Mouse (Mus musculus): ENCODE results near the gene Pcyt1a. TPM values are rescaled to one million over a fixed set of nuclear protein-coding genes. Genes with fewer than 3 reads are reported as not detected.
"Not testable (repeated sequence)": the region's sequence is repeated elsewhere in the genome, so short reads cannot be mapped to it uniquely, and the experiment has no call there.

Pcyt1a gene
- polyA plus RNA-seq, 1 experiment from 2014 or later, result 48.8 TPM

- Histone ChIP-seq H3K4me2 (ENCODE audit: low read length) (no peak overlapping the region), H3K36me3 (ENCODE audit: control insufficient read depth, insufficient read depth) (no peaks in the 10 kb centered on the region), H3K9me3 (ENCODE audit: control insufficient read depth, low read length) (no peaks in the 10 kb centered on the region), H3K27me3 (replicated peaks; ENCODE audit: control insufficient read depth, insufficient read depth, low read length) (no peaks in the 10 kb centered on the region), H3K27ac (ENCODE audit: low read length) (no peak overlapping the region), H3K9ac (replicated peaks; ENCODE audit: low read depth, low read length) (no peak overlapping the region), H3K4me3 (replicated peaks; ENCODE audit: low read length) (no peak overlapping the region), H3K4me1 (replicated peaks; ENCODE audit: control insufficient read depth, insufficient read depth, low read length) (no peaks in the 10 kb centered on the region)
- ATAC-seq, result no peak
- 75% methylated on average over 2 of the region's 2 CpGs for WGBS
These were observed 48.7 kb downstream of the Pcyt1a start for GRCm38 (mm10) chr16:32479415-32479814.

- H3K4me1 ChIP-seq (replicated peaks; ENCODE audit: control insufficient read depth, insufficient read depth, low read length), result no peaks in the 10 kb centered on the region
- H3K36me3 ChIP-seq (ENCODE audit: control insufficient read depth, insufficient read depth), result no peaks in the 10 kb centered on the region
- H3K9me3 ChIP-seq (ENCODE audit: control insufficient read depth, low read length), result no peaks in the 10 kb centered on the region
- no peak overlapping the region for H3K4me2 ChIP-seq (ENCODE audit: low read length)
- H3K9ac ChIP-seq (replicated peaks; ENCODE audit: low read depth, low read length), result no peak overlapping the region
- no peak for ATAC-seq
- WGBS, result 59% methylated on average over 7 of the region's 7 CpGs
- H3K4me3 ChIP-seq (replicated peaks; ENCODE audit: low read length), result no peak overlapping the region
- H3K27ac ChIP-seq (ENCODE audit: low read length), result no peak overlapping the region
- no peaks in the 10 kb centered on the region for H3K27me3 ChIP-seq (replicated peaks; ENCODE audit: control insufficient read depth, insufficient read depth, low read length)
These were observed 53.7 kb downstream of the Pcyt1a start for GRCm38 (mm10) chr16:32484431-32484871.

GRCm38 (mm10) chr16:32485209-32485608, 54.5 kb downstream of the Pcyt1a start:
- ATAC-seq, result no peak
- no peak overlapping the region for H3K4me2 ChIP-seq (ENCODE audit: low read length)
- H3K36me3 ChIP-seq (ENCODE audit: control insufficient read depth, insufficient read depth), result no peaks in the 10 kb centered on the region
- H3K27ac ChIP-seq (ENCODE audit: low read length), result no peak overlapping the region
- H3K9ac ChIP-seq (replicated peaks; ENCODE audit: low read depth, low read length), result no peak overlapping the region
- no peaks in the 10 kb centered on the region for H3K27me3 ChIP-seq (replicated peaks; ENCODE audit: control insufficient read depth, insufficient read depth, low read length)
- H3K4me1 ChIP-seq (replicated peaks; ENCODE audit: control insufficient read depth, insufficient read depth, low read length), result no peaks in the 10 kb centered on the region
- no peaks in the 10 kb centered on the region for H3K9me3 ChIP-seq (ENCODE audit: control insufficient read depth, low read length)
- no peak overlapping the region for H3K4me3 ChIP-seq (replicated peaks; ENCODE audit: low read length)
- 79% methylated on average over 2 of the region's 2 CpGs for WGBS

- Histone ChIP-seq H3K9ac (replicated peaks; ENCODE audit: low read depth, low read length) (no peak overlapping the region), H3K4me2 (ENCODE audit: low read length) (no peak overlapping the region), H3K27me3 (replicated peaks; ENCODE audit: control insufficient read depth, insufficient read depth, low read length) (no peaks in the 10 kb centered on the region), H3K9me3 (ENCODE audit: control insufficient read depth, low read length) (no peaks in the 10 kb centered on the region), H3K27ac (ENCODE audit: low read length) (no peak overlapping the region), H3K4me3 (replicated peaks; ENCODE audit: low read length) (no peak overlapping the region), H3K36me3 (ENCODE audit: control insufficient read depth, insufficient read depth) (no peaks in the 10 kb centered on the region), H3K4me1 (replicated peaks; ENCODE audit: control insufficient read depth, insufficient read depth, low read length) (no peaks in the 10 kb centered on the region)
- 83% methylated on average over 6 of the region's 6 CpGs for WGBS
- ATAC-seq, result no peak
These were observed 55.3 kb downstream of the Pcyt1a start for GRCm38 (mm10) chr16:32486046-32486445.

- no peak for ATAC-seq
- Histone ChIP-seq H3K27ac (ENCODE audit: low read length) (no peak within 1 kb of the TSS), H3K9ac (replicated peaks; ENCODE audit: low read depth, low read length) (no peak within 1 kb of the TSS), H3K4me3 (replicated peaks; ENCODE audit: low read length) (no peak within 1 kb of the TSS), H3K27me3 (replicated peaks; ENCODE audit: control insufficient read depth, insufficient read depth, low read length) (no peaks in the 10 kb centered on the region), H3K4me2 (ENCODE audit: low read length) (no peak within 1 kb of the TSS), H3K4me1 (replicated peaks; ENCODE audit: control insufficient read depth, insufficient read depth, low read length) (no peaks in the 10 kb centered on the region), H3K36me3 (ENCODE audit: control insufficient read depth, insufficient read depth) (no peaks in the 10 kb centered on the region), H3K9me3 (ENCODE audit: control insufficient read depth, low read length) (no peaks in the 10 kb centered on the region)
- 69% methylated on average over 15 of the region's 15 CpGs for WGBS
These were observed 56.8 kb downstream of the Pcyt1a start, which contains the start of gene Slc51a for GRCm38 (mm10) chr16:32487234-32488111. Gene Slc51a, minus strand, starts transcription at chr16:32487879.

GRCm38 (mm10) chr16:32488939-32489338, 58.2 kb downstream of the Pcyt1a start:
- WGBS, result 92% methylated on average over 3 of the region's 3 CpGs
- Histone ChIP-seq H3K9me3 (ENCODE audit: control insufficient read depth, low read length) (no peaks in the 10 kb centered on the region), H3K27ac (ENCODE audit: low read length) (no peak overlapping the region), H3K9ac (replicated peaks; ENCODE audit: low read depth, low read length) (no peak overlapping the region), H3K27me3 (replicated peaks; ENCODE audit: control insufficient read depth, insufficient read depth, low read length) (no peaks in the 10 kb centered on the region), H3K36me3 (ENCODE audit: control insufficient read depth, insufficient read depth) (no peaks in the 10 kb centered on the region), H3K4me1 (replicated peaks; ENCODE audit: control insufficient read depth, insufficient read depth, low read length) (no peaks in the 10 kb centered on the region), H3K4me2 (ENCODE audit: low read length) (no peak overlapping the region), H3K4me3 (replicated peaks; ENCODE audit: low read length) (no peak overlapping the region)
- no peak for ATAC-seq

GRCm38 (mm10) chr16:32494371-32494770, 63.6 kb downstream of the Pcyt1a start:
- not testable (repeated sequence) for H3K4me1 ChIP-seq (replicated peaks; ENCODE audit: control insufficient read depth, insufficient read depth, low read length); H3K9ac ChIP-seq (replicated peaks; ENCODE audit: low read depth, low read length); H3K9me3 ChIP-seq (ENCODE audit: control insufficient read depth, low read length); ATAC-seq; H3K27ac ChIP-seq (ENCODE audit: low read length); H3K4me2 ChIP-seq (ENCODE audit: low read length); H3K4me3 ChIP-seq (replicated peaks; ENCODE audit: low read length); H3K27me3 ChIP-seq (replicated peaks; ENCODE audit: control insufficient read depth, insufficient read depth, low read length); H3K36me3 ChIP-seq (ENCODE audit: control insufficient read depth, insufficient read depth)
- 73% methylated on average over 6 of the region's 6 CpGs for WGBS

GRCm38 (mm10) chr16:32495965-32496364, 65.2 kb downstream of the Pcyt1a start, which contains the start of gene Zdhhc19:
Gene Zdhhc19, plus strand, starts transcription at chr16:32496265.
- Histone ChIP-seq H3K4me3 (replicated peaks; ENCODE audit: low read length) (no peak within 1 kb of the TSS), H3K9ac (replicated peaks; ENCODE audit: low read depth, low read length) (no peak within 1 kb of the TSS), H3K4me1 (replicated peaks; ENCODE audit: control insufficient read depth, insufficient read depth, low read length) (peaks cover 6% of the 10 kb centered on the region), H3K27ac (ENCODE audit: low read length) (no peak within 1 kb of the TSS), H3K27me3 (replicated peaks; ENCODE audit: control insufficient read depth, insufficient read depth, low read length) (no peaks in the 10 kb centered on the region; the same call in 1 of the 2 replicates), H3K9me3 (ENCODE audit: control insufficient read depth, low read length) (no peaks in the 10 kb centered on the region), H3K4me2 (ENCODE audit: low read length) (no peak within 1 kb of the TSS), H3K36me3 (ENCODE audit: control insufficient read depth, insufficient read depth) (no peaks in the 10 kb centered on the region)
- 78% methylated on average over 3 of the region's 3 CpGs for WGBS
- no peak for ATAC-seq

GRCm38 (mm10) chr16:32498996-32499395, 68.3 kb downstream of the Pcyt1a start:
- no peaks in the 10 kb centered on the region for H3K36me3 ChIP-seq (ENCODE audit: control insufficient read depth, insufficient read depth)
- H3K4me3 ChIP-seq (replicated peaks; ENCODE audit: low read length), result no peak overlapping the region
- H3K27me3 ChIP-seq (replicated peaks; ENCODE audit: control insufficient read depth, insufficient read depth, low read length), result no peaks in the 10 kb centered on the region; the same call in 1 of the 2 replicates
- peaks cover 6% of the 10 kb centered on the region for H3K4me1 ChIP-seq (replicated peaks; ENCODE audit: control insufficient read depth, insufficient read depth, low read length)
- WGBS, result 74% methylated on average over 13 of the region's 13 CpGs
- H3K27ac ChIP-seq (ENCODE audit: low read length), result no peak overlapping the region
- H3K4me2 ChIP-seq (ENCODE audit: low read length), result no peak overlapping the region; the same call in 1 of the 2 replicates
- no peak for ATAC-seq
- H3K9me3 ChIP-seq (ENCODE audit: control insufficient read depth, low read length), result no peaks in the 10 kb centered on the region
- H3K9ac ChIP-seq (replicated peaks; ENCODE audit: low read depth, low read length), result no peak overlapping the region; the same call in 1 of the 2 replicates
